Mouse (Mus musculus) liver, embryonic 12.5 days (tissue): ENCODE results near the gene Nlrp6. TPM values are rescaled to one million over a fixed set of nuclear protein-coding genes. Genes with fewer than 3 reads are reported as not detected.

ENCODE experiments used
- ATAC-seq: fragments of 200-750 bp; cut with Nextera tagmentation; 2 replicates; pipeline ENCODE4 v1.8.0; 2017; ENCODE audit warnings: moderate number of reproducible peaks, mild to moderate bottlenecking, moderate library complexity
- H3K27ac ChIP-seq: fragments of 300-500 bp; sonication (generic); 2 replicates; pipeline ENCODE4 v1.5.1; 2016; ENCODE audit warnings: mild to moderate bottlenecking
- H3K27me3 ChIP-seq: fragments of 300-500 bp; sonication (generic); replicated peaks from 2 replicates; pipeline ENCODE4 v1.6.1; 2016; ENCODE audit warnings: mild to moderate bottlenecking, moderate library complexity
- H3K36me3 ChIP-seq: fragments of 300-500 bp; sonication (generic); 2 replicates; pipeline ENCODE4 v1.6.1; 2016; ENCODE audit warnings: mild to moderate bottlenecking, moderate library complexity
- H3K4me1 ChIP-seq: fragments of 300-500 bp; sonication (generic); 2 replicates; pipeline ENCODE4 v1.6.1; 2016
- H3K4me2 ChIP-seq: fragments of 300-500 bp; sonication (generic); 2 replicates; pipeline ENCODE4 v1.6.1; 2016; ENCODE audit warnings: mild to moderate bottlenecking, moderate library complexity
- H3K4me3 ChIP-seq: fragments of 300-500 bp; sonication (generic); 2 replicates; pipeline ENCODE4 v1.5.1; 2016; ENCODE audit warnings: mild to moderate bottlenecking, moderate library complexity
- H3K9ac ChIP-seq: fragments of 300-500 bp; sonication (generic); 2 replicates; pipeline ENCODE4 v1.6.1; 2016; ENCODE audit warnings: mild to moderate bottlenecking, moderate library complexity
- H3K9me3 ChIP-seq: fragments of 300-500 bp; sonication (generic); replicated peaks from 2 replicates; pipeline ENCODE4 v1.6.1; 2016; ENCODE audit warnings: mild to moderate bottlenecking, moderate library complexity
- WGBS: fragments of 180-500 bp; shearing (Covaris S2); methylation state at CpG from one replicate; pipeline ENCODE4 v1.1.7; 2016; ENCODE audit not compliant: insufficient replicate concordance; 5-methylcytosine and 5-hydroxymethylcytosine counted together
- polyA plus RNA-seq: library from polyadenylated mRNA; unstranded; fragments of >200 nt; fragmentation: Nextera tagmentation; extraction: Ambion mirVana; gene quantifications from 2 replicates; pipeline ENCODE4 v1.2.1, GENCODE M21; 2016

Nlrp6 gene
- polyA plus RNA-seq, 1 experiment from 2014 or later: 1.4 TPM

- WGBS: 61% methylated on average over 9 of the region's 9 CpGs
- H3K27me3 ChIP-seq: peaks cover 9% of the 10 kb centered on the region; the same call in 1 of the 2 replicates
Observed at GRCm38 (mm10) chr7:140942341-140942740, 21.6 kb downstream of the Nlrp6 start.

GRCm38 (mm10) chr7:140942811-140943210, 22.1 kb downstream of the Nlrp6 start:
- Histone ChIP-seq H3K9ac (no peak overlapping the region), H3K27me3 (peaks cover 6% of the 10 kb centered on the region; the same call in 1 of the 2 replicates), H3K4me3 (no peak overlapping the region), H3K27ac (peak overlapping the region; percentile 24; the same call in 1 of the 2 replicates), H3K4me2 (no peak overlapping the region), H3K9me3 (no peaks in the 10 kb centered on the region), H3K36me3 (peaks cover 32% of the 10 kb centered on the region), H3K4me1 (peaks cover 56% of the 10 kb centered on the region)
- WGBS: 85% methylated on average over 10 of the region's 10 CpGs
- ATAC-seq: no peak

More at GRCm38 (mm10) chr7:140942341-140942740, 21.6 kb downstream of the Nlrp6 start:
- ATAC-seq: no peak
- no peaks in the 10 kb centered on the region for H3K9me3 ChIP-seq
- peak overlapping the region; percentile 77 for H3K4me2 ChIP-seq
- peak overlapping the region; percentile 62 for H3K4me3 ChIP-seq
- H3K36me3 ChIP-seq: peaks cover 29% of the 10 kb centered on the region
- H3K9ac ChIP-seq: peak overlapping the region; percentile 70
- H3K27ac ChIP-seq: peak overlapping the region; percentile 78
- peaks cover 51% of the 10 kb centered on the region for H3K4me1 ChIP-seq

GRCm38 (mm10) chr7:140943356-140943755, 22.7 kb downstream of the Nlrp6 start:
- no peak overlapping the region for H3K4me3 ChIP-seq
- WGBS: 84% methylated on average over 4 of the region's 4 CpGs
- H3K9ac ChIP-seq: no peak overlapping the region
- peaks cover 38% of the 10 kb centered on the region for H3K36me3 ChIP-seq
- H3K27ac ChIP-seq: 0 out of 2 replicates have a peak overlapping the region, but pooled peaks have one; percentile 24
- H3K27me3 ChIP-seq: peaks cover 3% of the 10 kb centered on the region; the same call in 1 of the 2 replicates
- ATAC-seq: no peak
- peaks cover 61% of the 10 kb centered on the region for H3K4me1 ChIP-seq
- H3K9me3 ChIP-seq: no peaks in the 10 kb centered on the region
- H3K4me2 ChIP-seq: no peak overlapping the region

GRCm38 (mm10) chr7:140944236-140944635, 23.5 kb downstream of the Nlrp6 start:
- H3K4me1 ChIP-seq: peaks cover 65% of the 10 kb centered on the region

GRCm38 (mm10) chr7:140945247-140945646, 24.5 kb downstream of the Nlrp6 start:
- ATAC-seq: no peak
- Histone ChIP-seq H3K9me3 (no peaks in the 10 kb centered on the region), H3K4me3 (no peak overlapping the region), H3K36me3 (peaks cover 50% of the 10 kb centered on the region), H3K4me1 (peaks cover 57% of the 10 kb centered on the region), H3K27me3 (no peaks in the 10 kb centered on the region), H3K27ac (no peak overlapping the region), H3K9ac (no peak overlapping the region), H3K4me2 (no peak overlapping the region)
- 74% methylated on average over 5 of the region's 5 CpGs for WGBS

More at GRCm38 (mm10) chr7:140944236-140944635, 23.5 kb downstream of the Nlrp6 start:
- peaks cover 46% of the 10 kb centered on the region for H3K36me3 ChIP-seq
- no peaks in the 10 kb centered on the region for H3K9me3 ChIP-seq
- H3K27me3 ChIP-seq: peaks cover 3% of the 10 kb centered on the region; the same call in 1 of the 2 replicates
- ATAC-seq: no peak
- no peak overlapping the region for H3K9ac ChIP-seq
- WGBS: 68% methylated on average over 7 of the region's 7 CpGs
- no peak overlapping the region for H3K27ac ChIP-seq
- H3K4me2 ChIP-seq: no peak overlapping the region
- no peak overlapping the region for H3K4me3 ChIP-seq

- ATAC-seq: no peak
- WGBS: 71% methylated on average over 10 of the region's 10 CpGs
- no peak overlapping the region for H3K4me2 ChIP-seq
- H3K9me3 ChIP-seq: no peaks in the 10 kb centered on the region
- no peak overlapping the region for H3K4me3 ChIP-seq
- H3K27me3 ChIP-seq: no peaks in the 10 kb centered on the region
- H3K36me3 ChIP-seq: peaks cover 50% of the 10 kb centered on the region
- H3K4me1 ChIP-seq: peaks cover 61% of the 10 kb centered on the region
- 0 out of 2 replicates have a peak overlapping the region, but pooled peaks have one; percentile 28 for H3K27ac ChIP-seq
- no peak overlapping the region for H3K9ac ChIP-seq
Observed at GRCm38 (mm10) chr7:140946311-140946710, 25.6 kb downstream of the Nlrp6 start.

GRCm38 (mm10) chr7:140946980-140947379, 26.3 kb downstream of the Nlrp6 start:
- 13% methylated on average over 7 of the region's 7 CpGs for WGBS

GRCm38 (mm10) chr7:140948161-140948560, 27.5 kb downstream of the Nlrp6 start:
- Histone ChIP-seq H3K27me3 (no peaks in the 10 kb centered on the region), H3K9ac (no peak overlapping the region), H3K9me3 (no peaks in the 10 kb centered on the region), H3K36me3 (peaks cover 56% of the 10 kb centered on the region), H3K4me3 (no peak overlapping the region), H3K4me2 (no peak overlapping the region), H3K4me1 (peaks cover 60% of the 10 kb centered on the region), H3K27ac (peak overlapping the region; percentile 38)
- no peak for ATAC-seq
- 26% methylated on average over 8 of the region's 8 CpGs for WGBS

More at GRCm38 (mm10) chr7:140946980-140947379, 26.3 kb downstream of the Nlrp6 start:
- Histone ChIP-seq H3K9me3 (no peaks in the 10 kb centered on the region), H3K4me3 (no peak overlapping the region), H3K27me3 (no peaks in the 10 kb centered on the region), H3K9ac (peak overlapping the region; percentile 9; the same call in 1 of the 2 replicates), H3K4me2 (no peak overlapping the region), H3K4me1 (peaks cover 64% of the 10 kb centered on the region), H3K36me3 (peaks cover 50% of the 10 kb centered on the region), H3K27ac (peak overlapping the region; percentile 28; the same call in 1 of the 2 replicates)
- ATAC-seq: peak; percentile 21; the same call in 1 of the 2 replicates

- Histone ChIP-seq H3K4me1 (peaks cover 66% of the 10 kb centered on the region), H3K27ac (no peak overlapping the region), H3K4me3 (no peak overlapping the region), H3K9me3 (no peaks in the 10 kb centered on the region), H3K36me3 (peaks cover 53% of the 10 kb centered on the region), H3K27me3 (no peaks in the 10 kb centered on the region), H3K9ac (no peak overlapping the region), H3K4me2 (no peak overlapping the region)
- ATAC-seq: no peak
- 70% methylated on average over 6 of the region's 6 CpGs for WGBS
Observed at GRCm38 (mm10) chr7:140949255-140949654, 28.6 kb downstream of the Nlrp6 start.

GRCm38 (mm10) chr7:140949824-140950530, 29.3 kb downstream of the Nlrp6 start, which contains the start of gene Ifitm5:
TSS of gene Ifitm5 (minus strand) at chr7:140950291.
- Histone ChIP-seq H3K4me2 (no peak within 1 kb of the TSS), H3K9ac (no peak within 1 kb of the TSS), H3K9me3 (no peaks in the 10 kb centered on the region), H3K27ac (no peak within 1 kb of the TSS), H3K4me1 (peaks cover 73% of the 10 kb centered on the region), H3K4me3 (no peak within 1 kb of the TSS), H3K27me3 (no peaks in the 10 kb centered on the region), H3K36me3 (peaks cover 51% of the 10 kb centered on the region)
- WGBS: 74% methylated on average over 16 of the region's 16 CpGs
- ATAC-seq: no peak

- H3K9ac ChIP-seq: no peak overlapping the region
- H3K9me3 ChIP-seq: no peaks in the 10 kb centered on the region
- H3K36me3 ChIP-seq: peaks cover 40% of the 10 kb centered on the region
- 75% methylated on average over 8 of the region's 8 CpGs for WGBS
- no peak for ATAC-seq
- H3K4me2 ChIP-seq: no peak overlapping the region
- H3K27ac ChIP-seq: no peak overlapping the region
- no peaks in the 10 kb centered on the region for H3K27me3 ChIP-seq
- no peak overlapping the region for H3K4me3 ChIP-seq
- H3K4me1 ChIP-seq: peaks cover 79% of the 10 kb centered on the region
Observed at GRCm38 (mm10) chr7:140951051-140951450, 30.3 kb downstream of the Nlrp6 start.

GRCm38 (mm10) chr7:140951765-140952164, 31.1 kb downstream of the Nlrp6 start:
- no peak for ATAC-seq
- H3K36me3 ChIP-seq: peaks cover 33% of the 10 kb centered on the region
- no peak overlapping the region for H3K4me2 ChIP-seq
- no peak overlapping the region for H3K27ac ChIP-seq
- H3K4me3 ChIP-seq: no peak overlapping the region
- H3K9ac ChIP-seq: no peak overlapping the region
- peaks cover 79% of the 10 kb centered on the region for H3K4me1 ChIP-seq
- H3K9me3 ChIP-seq: no peaks in the 10 kb centered on the region
- WGBS: 57% methylated on average over 6 of the region's 6 CpGs
- H3K27me3 ChIP-seq: no peaks in the 10 kb centered on the region
